Mouse (Mus musculus) ES-Bruce4 (cell line): Measurements from ENCODE around the gene Pdia4.

ENCODE experiments used
- CTCF ChIP-seq: IDR thresholded peaks from one replicate; pipeline ENCODE4 v1.8.1; 2011; ENCODE audit warnings: low read depth, low read length
- EP300 ChIP-seq: IDR thresholded peaks from 2 replicates; pipeline ENCODE4 v1.6.1; 2011; ENCODE audit warnings: low read depth, low read length; ENCODE audit not compliant: insufficient read depth
- POLR2A ChIP-seq: IDR thresholded peaks from one replicate; pipeline ENCODE4 v1.8.1; 2011; ENCODE audit warnings: low read length; ENCODE audit not compliant: insufficient read depth

DNA sequence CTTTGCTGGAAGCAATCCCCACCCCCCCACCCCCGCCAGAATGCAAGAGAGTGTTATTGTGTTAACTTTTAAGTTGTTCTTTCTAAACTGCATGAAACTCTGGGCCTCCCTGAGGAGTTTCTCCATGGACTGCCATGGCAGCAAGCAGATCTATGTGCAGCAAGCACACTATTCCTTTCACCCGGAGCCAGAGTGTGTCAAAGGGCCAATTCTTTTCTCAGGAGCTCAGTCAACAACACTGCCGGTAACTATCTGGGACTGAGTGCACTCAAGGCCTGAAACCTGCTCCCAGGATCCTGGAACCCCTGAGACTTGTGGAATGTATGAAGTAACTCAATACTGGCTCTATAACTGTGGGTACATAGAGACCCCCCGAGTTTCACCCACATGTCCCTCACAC is 4.2 kb downstream of the Pdia4 start:
- TF ChIP-seq EP300 (no peak), POLR2A (no peak), CTCF (no peak)
